Mouse (Mus musculus) megakaryocyte, embryonic 14.5 days (primary cell): ENCODE data around the gene Tubb5.

Source experiments
- FLI1 ChIP-seq: IDR thresholded peaks from 2 replicates; pipeline ENCODE4 v1.6.1; 2012; ENCODE audit warnings: low read length, inconsistent platforms, mixed read lengths
- GATA1 ChIP-seq: IDR thresholded peaks from 3 replicates; pipeline ENCODE4 v1.6.1; 2012; ENCODE audit warnings: mixed read lengths, low read length, inconsistent platforms, borderline replicate concordance

- TF ChIP-seq GATA1 (no peak), FLI1 (no peak)
Observed at GRCm38 (mm10) chr17:35816686-35817085, 21.4 kb downstream of the Tubb5 start.
